Mouse (Mus musculus) limb, embryonic 13.5 days (tissue): ENCODE data around the gene Afap1. TPM values are rescaled to one million over a fixed set of nuclear protein-coding genes. Genes with fewer than 3 reads are reported as not detected.

Experiments
- ATAC-seq: fragments of 200-750 bp; cut with Nextera tagmentation; 2 replicates; pipeline ENCODE4 v1.8.0; 2017; ENCODE audit warnings: low read depth, moderate number of reproducible peaks, moderate TSS enrichment; ENCODE audit not compliant: low FRiP score
- H3K27ac ChIP-seq: fragments of 300-500 bp; sonication (generic); 2 replicates; pipeline ENCODE4 v1.5.1; 2015; ENCODE audit warnings: inconsistent platforms, mild to moderate bottlenecking, moderate library complexity
- H3K27me3 ChIP-seq: fragments of 300-500 bp; sonication (generic); 2 replicates; pipeline ENCODE4 v1.6.1; 2015; ENCODE audit warnings: mild to moderate bottlenecking, inconsistent platforms
- H3K36me3 ChIP-seq: fragments of 300-500 bp; sonication (generic); 2 replicates; pipeline ENCODE4 v1.6.1; 2015; ENCODE audit warnings: inconsistent platforms, mild to moderate bottlenecking, moderate library complexity
- H3K4me1 ChIP-seq: fragments of 300-500 bp; sonication (generic); 2 replicates; pipeline ENCODE4 v1.6.1; 2015; ENCODE audit warnings: inconsistent platforms
- H3K4me2 ChIP-seq: fragments of 300-500 bp; sonication (generic); replicated peaks from 2 replicates; pipeline ENCODE4 v1.6.1; 2015; ENCODE audit warnings: inconsistent platforms, mild to moderate bottlenecking, moderate library complexity
- H3K4me3 ChIP-seq: fragments of 300-500 bp; sonication (generic); 2 replicates; pipeline ENCODE4 v1.5.1; 2015; ENCODE audit warnings: moderate library complexity, mild to moderate bottlenecking, inconsistent platforms
- H3K9ac ChIP-seq: fragments of 300-500 bp; sonication (generic); 2 replicates; pipeline ENCODE4 v1.6.1; 2015; ENCODE audit warnings: mild to moderate bottlenecking, inconsistent platforms
- H3K9me3 ChIP-seq: fragments of 300-500 bp; sonication (generic); 2 replicates; pipeline ENCODE4 v1.6.1; 2016; ENCODE audit warnings: inconsistent platforms
- WGBS: fragments of 180-500 bp; shearing (Covaris S2); methylation state at CpG from one replicate; pipeline ENCODE4 v1.1.7; 2015; 5-methylcytosine and 5-hydroxymethylcytosine counted together
- polyA plus RNA-seq: library from polyadenylated mRNA; unstranded; fragments of >200 nt; fragmentation: Nextera tagmentation; extraction: Ambion mirVana; gene quantifications from 2 replicates; pipeline ENCODE4 v1.2.1, GENCODE M21; 2015

Afap1 gene
- polyA plus RNA-seq, 1 experiment from 2014 or later: 22.1 TPM

DNA sequence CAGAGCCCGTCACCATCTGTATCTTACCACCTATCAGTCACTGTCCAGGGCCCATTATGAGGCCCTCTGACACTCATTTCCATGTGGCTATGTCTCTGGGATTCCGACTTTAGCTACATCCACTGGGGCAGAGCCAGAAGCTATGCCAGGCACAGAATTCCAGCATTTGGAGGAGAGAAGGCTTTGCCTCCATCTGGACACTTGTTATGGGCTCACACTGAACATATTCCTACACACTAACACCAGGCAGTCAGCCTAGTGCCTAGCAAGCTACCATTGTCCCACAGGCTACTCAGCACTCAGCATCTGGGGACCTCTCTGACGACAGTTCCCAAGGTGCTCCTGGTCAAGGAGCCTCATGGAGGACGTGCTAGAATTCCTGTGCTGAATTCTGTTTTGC, 132.0 kb downstream of the Afap1 start:
- H3K27me3 ChIP-seq: no peaks in the 10 kb centered on the region
- H3K27ac ChIP-seq: no peak overlapping the region
- 81% methylated on average over 4 of the region's 4 CpGs for WGBS
- no peak for ATAC-seq
- no peak overlapping the region for H3K9ac ChIP-seq
- no peaks in the 10 kb centered on the region for H3K9me3 ChIP-seq
- peaks cover 43% of the 10 kb centered on the region for H3K36me3 ChIP-seq
- H3K4me2 ChIP-seq: no peak overlapping the region
- H3K4me3 ChIP-seq: no peak overlapping the region
- H3K4me1 ChIP-seq: peaks cover 10% of the 10 kb centered on the region; the same call in 1 of the 2 replicates

GRCm38 (mm10) chr5:36033531-36034426, 140.7 kb downstream of the Afap1 start:
- Histone ChIP-seq H3K4me3 (no peak overlapping the region), H3K9ac (no peak overlapping the region), H3K36me3 (peaks cover 31% of the 10 kb centered on the region), H3K9me3 (no peaks in the 10 kb centered on the region), H3K4me2 (no peak overlapping the region), H3K27ac (no peak overlapping the region), H3K27me3 (no peaks in the 10 kb centered on the region), H3K4me1 (peaks cover 7% of the 10 kb centered on the region)
- WGBS: 43% methylated on average over 8 of the region's 8 CpGs
- peak; percentile 60; the same call in 1 of the 2 replicates for ATAC-seq

DNA sequence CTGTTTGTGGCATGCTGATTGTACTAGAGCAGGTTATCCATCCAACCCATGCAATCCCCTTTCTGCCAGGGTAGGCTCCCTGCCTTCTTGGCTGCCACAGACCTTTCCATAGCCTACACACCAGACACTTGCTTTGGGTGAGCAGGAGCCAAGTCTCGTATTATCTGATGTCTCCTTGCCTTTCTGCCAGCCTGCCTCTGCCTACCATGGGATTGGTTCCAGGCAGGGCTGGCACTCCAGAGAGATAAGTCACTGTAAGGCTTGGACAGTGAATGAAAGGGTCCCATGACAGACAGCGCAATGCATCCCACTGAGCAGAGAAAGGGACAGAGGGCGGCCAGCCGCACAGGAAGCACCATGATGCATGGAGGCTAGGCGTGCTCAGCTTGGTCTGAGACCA, 146.5 kb downstream of the Afap1 start:
- Histone ChIP-seq H3K36me3 (peaks cover 26% of the 10 kb centered on the region), H3K4me1 (peaks cover 26% of the 10 kb centered on the region), H3K27ac (no peak overlapping the region), H3K27me3 (no peaks in the 10 kb centered on the region), H3K9ac (no peak overlapping the region), H3K4me2 (no peak overlapping the region), H3K4me3 (no peak overlapping the region), H3K9me3 (no peaks in the 10 kb centered on the region)
- ATAC-seq: no peak
- WGBS: 90% methylated on average over 5 of the region's 5 CpGs

- no peaks in the 10 kb centered on the region for H3K9me3 ChIP-seq
- ATAC-seq: peak; percentile 87
- peak overlapping the region; percentile 46; the same call in 1 of the 2 replicates for H3K9ac ChIP-seq
- H3K27me3 ChIP-seq: no peaks in the 10 kb centered on the region
- H3K36me3 ChIP-seq: peaks cover 23% of the 10 kb centered on the region
- H3K4me2 ChIP-seq: peak overlapping the region; percentile 34
- H3K4me1 ChIP-seq: peaks cover 25% of the 10 kb centered on the region
- no peak overlapping the region for H3K4me3 ChIP-seq
- peak overlapping the region; percentile 78 for H3K27ac ChIP-seq
- 46% methylated on average over 13 of the region's 13 CpGs for WGBS
Observed at GRCm38 (mm10) chr5:36040398-36041235, 147.5 kb downstream of the Afap1 start.

GRCm38 (mm10) chr5:36041236-36041562, 148.1 kb downstream of the Afap1 start:
- H3K27ac ChIP-seq: peak overlapping the region; percentile 78
- no peaks in the 10 kb centered on the region for H3K27me3 ChIP-seq
- no peak overlapping the region for H3K4me3 ChIP-seq
- H3K4me1 ChIP-seq: peaks cover 25% of the 10 kb centered on the region
- peak overlapping the region; percentile 34 for H3K4me2 ChIP-seq
- no peaks in the 10 kb centered on the region for H3K9me3 ChIP-seq
- peaks cover 22% of the 10 kb centered on the region for H3K36me3 ChIP-seq
- ATAC-seq: no peak
- peak overlapping the region; percentile 46; the same call in 1 of the 2 replicates for H3K9ac ChIP-seq

- no peaks in the 10 kb centered on the region for H3K9me3 ChIP-seq
- peak overlapping the region; percentile 78; the same call in 1 of the 2 replicates for H3K27ac ChIP-seq
- H3K27me3 ChIP-seq: no peaks in the 10 kb centered on the region
- no peak overlapping the region for H3K4me3 ChIP-seq
- H3K4me1 ChIP-seq: peaks cover 25% of the 10 kb centered on the region
- H3K4me2 ChIP-seq: no peak overlapping the region
- ATAC-seq: no peak
- WGBS: 81% methylated on average over 6 of the region's 6 CpGs
- peaks cover 21% of the 10 kb centered on the region for H3K36me3 ChIP-seq
- H3K9ac ChIP-seq: no peak overlapping the region
Observed at GRCm38 (mm10) chr5:36041756-36042155, 148.6 kb downstream of the Afap1 start.

- Histone ChIP-seq H3K27me3 (no peaks in the 10 kb centered on the region), H3K4me1 (peaks cover 25% of the 10 kb centered on the region), H3K27ac (no peak overlapping the region), H3K4me2 (no peak overlapping the region), H3K4me3 (no peak overlapping the region), H3K36me3 (peaks cover 12% of the 10 kb centered on the region; the same call in 1 of the 2 replicates), H3K9ac (no peak overlapping the region), H3K9me3 (no peaks in the 10 kb centered on the region)
- no peak for ATAC-seq
- WGBS: 86% methylated on average over 2 of the region's 2 CpGs
Observed at GRCm38 (mm10) chr5:36043154-36043553, 150.0 kb downstream of the Afap1 start.

Other genes starting within 250 kb of the Afap1 start
- 19.4 and 20.1 TPM in 2 replicates for gene Htra3, start 213.5 kb upstream of the Afap1 start, polyA plus RNA-seq
- gene Sh3tc1, start 153.3 kb upstream of the Afap1 start, polyA plus RNA-seq: 5.1 and 5.3 TPM in 2 replicates
- 1.1 and 1.8 TPM in 2 replicates for gene Ablim2, start 135.4 kb upstream of the Afap1 start, polyA plus RNA-seq